Mouse (Mus musculus): Measurements from ENCODE around the gene Mier2. TPM values are rescaled to one million over a fixed set of nuclear protein-coding genes. Genes with fewer than 3 reads are reported as not detected.

Gene Mier2
- total RNA-seq, 2 experiments from 2014 or later, result 48.2 to 48.4 TPM

- intact Hi-C loops (cut with DNase I), result no loop called here
Measured at GRCm38 (mm10) chr10:79543884-79544597, 11.0 kb downstream of the Mier2 start.

GRCm38 (mm10) chr10:79542171-79542570, 12.8 kb downstream of the Mier2 start:
- intact Hi-C loops (cut with DNase I), result no loop called here

More at GRCm38 (mm10) chr10:79543884-79544597, 11.0 kb downstream of the Mier2 start:
- DNase-seq (ENCODE audit: low spot score in 2 of 2), result no peak

GRCm38 (mm10) chr10:79541522-79541921, 13.5 kb downstream of the Mier2 start:
- DNase-seq (ENCODE audit: low spot score in 2 of 2), result no peak
- intact Hi-C loops (cut with DNase I), result no loop called here

More at GRCm38 (mm10) chr10:79542171-79542570, 12.8 kb downstream of the Mier2 start:
- DNase-seq (ENCODE audit: low spot score in 2 of 2), result no peak

GRCm38 (mm10) chr10:79540746-79541145, 14.3 kb downstream of the Mier2 start:
- no peak for DNase-seq (ENCODE audit: low spot score in 2 of 2)

GRCm38 (mm10) chr10:79539701-79540495, 15.1 kb downstream of the Mier2 start:
- intact Hi-C loops (cut with DNase I), result no loop called here
- no peak for DNase-seq (ENCODE audit: low spot score in 2 of 2)

More at GRCm38 (mm10) chr10:79540746-79541145, 14.3 kb downstream of the Mier2 start:
- intact Hi-C loops (cut with DNase I), result no loop called here

- intact Hi-C loops (cut with DNase I), result no loop called here
- no peak for DNase-seq (ENCODE audit: low spot score in 2 of 2)
Measured at GRCm38 (mm10) chr10:79538873-79539272, 16.1 kb downstream of the Mier2 start.

GRCm38 (mm10) chr10:79538323-79538722, 16.7 kb downstream of the Mier2 start:
- intact Hi-C loops (cut with DNase I), result no loop called here
- DNase-seq (ENCODE audit: low spot score in 2 of 2), result peak in 1 of 2 experiments; percentile 12

- intact Hi-C loops (cut with DNase I), result no loop called here
Measured at GRCm38 (mm10) chr10:79537781-79538180, 17.2 kb downstream of the Mier2 start.

GRCm38 (mm10) chr10:79537271-79537670, 17.7 kb downstream of the Mier2 start:
- intact Hi-C loops (cut with DNase I), result no loop called here

More at GRCm38 (mm10) chr10:79537781-79538180, 17.2 kb downstream of the Mier2 start:
- no peak for DNase-seq (ENCODE audit: low spot score in 2 of 2)

GRCm38 (mm10) chr10:79536461-79537080, 18.4 kb downstream of the Mier2 start:
- DNase-seq (ENCODE audit: low spot score in 2 of 2), result no peak
- intact Hi-C loops (cut with DNase I), result no loop called here

More at GRCm38 (mm10) chr10:79537271-79537670, 17.7 kb downstream of the Mier2 start:
- no peak for DNase-seq (ENCODE audit: low spot score in 2 of 2)

- DNase-seq (ENCODE audit: low spot score in 2 of 2), result no peak
- intact Hi-C loops (cut with DNase I), result no loop called here
Measured at GRCm38 (mm10) chr10:79535431-79535830, 19.6 kb downstream of the Mier2 start.

- DNase-seq (ENCODE audit: low spot score in 2 of 2), result no peak
- intact Hi-C loops (cut with DNase I), result no loop called here
Measured at GRCm38 (mm10) chr10:79534426-79534825, 20.6 kb downstream of the Mier2 start.

GRCm38 (mm10) chr10:79533126-79533911, 21.7 kb downstream of the Mier2 start, which contains the start of gene Plpp2:
Gene Plpp2, minus strand, starts transcription at chr10:79533796.
- DNase-seq (ENCODE audit: low spot score in 2 of 2), result peak in 1 of 2 experiments; percentile 29
- intact Hi-C loops (cut with DNase I), result no loop called here

GRCm38 (mm10) chr10:79532678-79533077, 22.3 kb downstream of the Mier2 start:
- intact Hi-C loops (cut with DNase I), result no loop called here
- DNase-seq (ENCODE audit: low spot score in 2 of 2), result no peak

GRCm38 (mm10) chr10:79531593-79531992, 23.4 kb downstream of the Mier2 start:
- no peak for DNase-seq (ENCODE audit: low spot score in 2 of 2)
- intact Hi-C loops (cut with DNase I), result no loop called here

GRCm38 (mm10) chr10:79530721-79531120, 24.3 kb downstream of the Mier2 start:
- intact Hi-C loops (cut with DNase I), result no loop called here
- no peak for DNase-seq (ENCODE audit: low spot score in 2 of 2)

GRCm38 (mm10) chr10:79530241-79530640, 24.8 kb downstream of the Mier2 start:
- intact Hi-C loops (cut with DNase I), result no loop called here

GRCm38 (mm10) chr10:79528081-79528480, 26.9 kb downstream of the Mier2 start:
- DNase-seq (ENCODE audit: low spot score in 2 of 2), result no peak
- intact Hi-C loops (cut with DNase I), result no loop called here

More at GRCm38 (mm10) chr10:79530241-79530640, 24.8 kb downstream of the Mier2 start:
- no peak for DNase-seq (ENCODE audit: low spot score in 2 of 2)

- DNase-seq (ENCODE audit: low spot score in 2 of 2), result no peak
- intact Hi-C loops (cut with DNase I), result no loop called here
Measured at GRCm38 (mm10) chr10:79527453-79527845, 27.6 kb downstream of the Mier2 start.

Data from left cerebral cortex, postnatal 25 days (tissue).